Mouse (Mus musculus) limb, embryonic 14.5 days (tissue): ENCODE measurements around the gene Dennd1a. TPM values are rescaled to one million over a fixed set of nuclear protein-coding genes. Genes with fewer than 3 reads are reported as not detected.

Experiments
- ATAC-seq: fragments of 200-750 bp; cut with Nextera tagmentation; 2 replicates; pipeline ENCODE4 v1.8.0; 2017; ENCODE audit warnings: low read depth, moderate number of reproducible peaks, moderate TSS enrichment; ENCODE audit not compliant: low FRiP score
- DNase-seq: peaks from one replicate; pipeline ENCODE4 v3.0.0-alpha.2; 2015; ENCODE audit warnings: low spot score
- H3K27ac ChIP-seq: fragments of 300-500 bp; sonication (generic); replicated peaks from 2 replicates; pipeline ENCODE4 v1.5.1; 2014; ENCODE audit warnings: low read depth, mild to moderate bottlenecking, low read length, moderate library complexity, mixed read lengths
- H3K27me3 ChIP-seq: fragments of 300-500 bp; sonication (generic); 2 replicates; pipeline ENCODE4 v1.6.1; 2014; ENCODE audit warnings: low read length, mixed read lengths; ENCODE audit not compliant: control insufficient read depth, insufficient read depth
- H3K36me3 ChIP-seq: fragments of 300-500 bp; sonication (generic); 2 replicates; pipeline ENCODE4 v1.6.1; 2014; ENCODE audit warnings: mild to moderate bottlenecking, low read length, moderate library complexity, mixed read lengths; ENCODE audit not compliant: control insufficient read depth, insufficient read depth
- H3K4me1 ChIP-seq: fragments of 300-500 bp; sonication (generic); 2 replicates; pipeline ENCODE4 v1.6.1; 2014; ENCODE audit warnings: antibody characterized with exemption, low read length, mixed read lengths; ENCODE audit not compliant: control insufficient read depth, insufficient read depth
- H3K4me2 ChIP-seq: fragments of 300-500 bp; sonication (generic); replicated peaks from 2 replicates; pipeline ENCODE4 v1.6.1; 2014; ENCODE audit warnings: low read depth, mild to moderate bottlenecking, low read length, moderate library complexity; ENCODE audit not compliant: severe bottlenecking
- H3K4me3 ChIP-seq: fragments of 300-500 bp; sonication (generic); replicated peaks from 2 replicates; pipeline ENCODE4 v1.5.1; 2014; ENCODE audit warnings: low read length
- H3K9ac ChIP-seq: fragments of 300-500 bp; sonication (generic); 2 replicates; pipeline ENCODE4 v1.6.1; 2014; ENCODE audit warnings: mild to moderate bottlenecking, low read depth, low read length, moderate library complexity; ENCODE audit not compliant: severe bottlenecking
- H3K9me3 ChIP-seq: fragments of 300-500 bp; sonication (generic); 2 replicates; pipeline ENCODE4 v1.6.1; 2016; ENCODE audit warnings: low read length; ENCODE audit not compliant: control insufficient read depth
- POLR2A ChIP-seq: fragments of 200-500 bp; IDR thresholded peaks from 2 replicates; pipeline ENCODE4 v1.8.0; 2012; ENCODE audit warnings: inconsistent platforms, mild to moderate bottlenecking, moderate library complexity, borderline replicate concordance; ENCODE audit not compliant: insufficient read depth, insufficient read length; ENCODE audit errors: extremely low read depth
- WGBS: fragments of 180-500 bp; shearing (Covaris S2); extraction: QIAGEN DNeasy Blood & Tissue Kit; methylation state at CpG from one replicate; pipeline ENCODE4 v1.1.7; 2014; 5-methylcytosine and 5-hydroxymethylcytosine counted together
- polyA plus RNA-seq, 2 experiments: library from polyadenylated mRNA; depleted of rRNA in 1 of 2; stranded (reverse) in 1 of 2; unstranded in 1 of 2; fragments of >200 nt; fragmentation: Nextera tagmentation in 1 of 2; extraction: Ambion mirVana in 1 of 2; gene quantifications; 2 replicates each; pipeline versions ENCODE4 v1.2.1 to v1.2.3; 2012 to 2014

Dennd1a gene
- polyA plus RNA-seq, 2 experiments, result 11.8 to 22.9 TPM

GRCm38 (mm10) chr2:37906261-37906660, 380.9 kb downstream of the Dennd1a start:
- ATAC-seq (no peak), DNase-seq (no peak)
- no peak for TF ChIP-seq POLR2A
- Histone ChIP-seq H3K4me3 (no peak overlapping the region), H3K9me3 (no peaks in the 10 kb centered on the region), H3K4me2 (no peak overlapping the region), H3K27ac (no peak overlapping the region), H3K4me1 (peaks cover 3% of the 10 kb centered on the region; the same call in 1 of the 2 replicates), H3K27me3 (no peaks in the 10 kb centered on the region), H3K9ac (no peak overlapping the region), H3K36me3 (no peaks in the 10 kb centered on the region)
- 83% methylated on average over 2 of the region's 2 CpGs for WGBS

GRCm38 (mm10) chr2:37903286-37903685, 383.9 kb downstream of the Dennd1a start:
- H3K27ac ChIP-seq, result no peak overlapping the region
- DNase-seq (no peak), ATAC-seq (no peak)
- no peaks in the 10 kb centered on the region for H3K4me1 ChIP-seq
- no peak overlapping the region for H3K9ac ChIP-seq
- 67% methylated on average over 8 of the region's 8 CpGs for WGBS
- H3K36me3 ChIP-seq, result no peaks in the 10 kb centered on the region
- H3K4me2 ChIP-seq, result no peak overlapping the region
- no peaks in the 10 kb centered on the region for H3K27me3 ChIP-seq
- no peak for TF ChIP-seq POLR2A
- H3K9me3 ChIP-seq, result no peaks in the 10 kb centered on the region
- no peak overlapping the region for H3K4me3 ChIP-seq

- TF ChIP-seq POLR2A, result no peak
Measured at GRCm38 (mm10) chr2:37883214-37883613, 404.0 kb downstream of the Dennd1a start.

GRCm38 (mm10) chr2:37881262-37881913, 405.8 kb downstream of the Dennd1a start:
- no peak for DNase-seq
- Histone ChIP-seq H3K27ac (no peak overlapping the region), H3K9me3 (peaks cover 5% of the 10 kb centered on the region; the same call in 1 of the 2 replicates), H3K36me3 (no peaks in the 10 kb centered on the region), H3K4me1 (no peaks in the 10 kb centered on the region), H3K4me3 (no peak overlapping the region), H3K4me2 (no peak overlapping the region), H3K27me3 (no peaks in the 10 kb centered on the region), H3K9ac (no peak overlapping the region)
- no peak for TF ChIP-seq POLR2A
- no peak for ATAC-seq
- WGBS, result 78% methylated on average over 5 of the region's 5 CpGs

More at GRCm38 (mm10) chr2:37883214-37883613, 404.0 kb downstream of the Dennd1a start:
- Histone ChIP-seq H3K27ac (no peak overlapping the region), H3K4me1 (no peaks in the 10 kb centered on the region), H3K9ac (no peak overlapping the region), H3K36me3 (no peaks in the 10 kb centered on the region), H3K4me3 (no peak overlapping the region), H3K27me3 (no peaks in the 10 kb centered on the region), H3K9me3 (peaks cover 5% of the 10 kb centered on the region; the same call in 1 of the 2 replicates), H3K4me2 (no peak overlapping the region)
- no peak for ATAC-seq
- WGBS, result 91% methylated on average over 3 of the region's 3 CpGs
- DNase-seq, result no peak

- no peaks in the 10 kb centered on the region for H3K9me3 ChIP-seq
- TF ChIP-seq POLR2A, result no peak
- no peak for ATAC-seq
Measured at GRCm38 (mm10) chr2:37879697-37880096, 407.5 kb downstream of the Dennd1a start.

More at GRCm38 (mm10) chr2:37879697-37880096, 407.5 kb downstream of the Dennd1a start:
- no peaks in the 10 kb centered on the region for H3K36me3 ChIP-seq
- no peak for DNase-seq
- H3K4me2 ChIP-seq, result no peak overlapping the region
- WGBS, result 40% methylated on average over 4 of the region's 4 CpGs
- H3K27me3 ChIP-seq, result no peaks in the 10 kb centered on the region
- H3K4me3 ChIP-seq, result no peak overlapping the region
- H3K4me1 ChIP-seq, result no peaks in the 10 kb centered on the region
- no peak overlapping the region for H3K27ac ChIP-seq
- H3K9ac ChIP-seq, result no peak overlapping the region
